Mouse (Mus musculus): ENCODE measurements around the gene Nup153. TPM values are rescaled to one million over a fixed set of nuclear protein-coding genes. Genes with fewer than 3 reads are reported as not detected.

The Nup153 gene
- polyA plus RNA-seq, 1 experiment from 2014 or later = 39.7 TPM

- WGBS = 84% methylated on average over 6 of the region's 6 CpGs
- H3K27me3 ChIP-seq (ENCODE audit: low read depth, poor library complexity, severe bottlenecking) = no peaks in the 10 kb centered on the region
- no peaks in the 10 kb centered on the region for H3K36me3 ChIP-seq
- no peaks in the 10 kb centered on the region for H3K4me1 ChIP-seq
- DNase-seq (ENCODE audit: low spot score) = no peak
- no peak overlapping the region for H3K4me3 ChIP-seq
- no peak overlapping the region for H3K27ac ChIP-seq
- no peaks in the 10 kb centered on the region for H3K9me3 ChIP-seq (replicated peaks)
Measured at GRCm38 (mm10) chr13:46645476-46645875, 82.3 kb downstream of the Nup153 start.

- DNase-seq (ENCODE audit: low spot score) = no peak
- H3K27me3 ChIP-seq (ENCODE audit: low read depth, poor library complexity, severe bottlenecking) = no peaks in the 10 kb centered on the region
- H3K27ac ChIP-seq = no peak overlapping the region
- H3K9me3 ChIP-seq (replicated peaks) = no peaks in the 10 kb centered on the region
- 89% methylated on average over 6 of the region's 6 CpGs for WGBS
- H3K4me1 ChIP-seq = no peaks in the 10 kb centered on the region
- no peak overlapping the region for H3K4me3 ChIP-seq
- no peaks in the 10 kb centered on the region for H3K36me3 ChIP-seq
Measured at GRCm38 (mm10) chr13:46644175-46644574, 83.6 kb downstream of the Nup153 start.

GRCm38 (mm10) chr13:46642318-46642717, 85.4 kb downstream of the Nup153 start:
- H3K4me3 ChIP-seq = no peak overlapping the region
- H3K36me3 ChIP-seq = no peaks in the 10 kb centered on the region
- no peaks in the 10 kb centered on the region for H3K4me1 ChIP-seq
- WGBS = 88% methylated on average over 4 of the region's 4 CpGs
- no peak for DNase-seq (ENCODE audit: low spot score)
- H3K27ac ChIP-seq = no peak overlapping the region
- no peaks in the 10 kb centered on the region for H3K27me3 ChIP-seq (ENCODE audit: low read depth, poor library complexity, severe bottlenecking)
- H3K9me3 ChIP-seq (replicated peaks) = no peaks in the 10 kb centered on the region

GRCm38 (mm10) chr13:46640608-46641468, 86.9 kb downstream of the Nup153 start:
- no peak for DNase-seq (ENCODE audit: low spot score)
- H3K27me3 ChIP-seq (ENCODE audit: low read depth, poor library complexity, severe bottlenecking) = no peaks in the 10 kb centered on the region
- no peaks in the 10 kb centered on the region for H3K4me1 ChIP-seq
- WGBS = 89% methylated on average over 10 of the region's 10 CpGs
- no peak overlapping the region for H3K27ac ChIP-seq
- no peak overlapping the region for H3K4me3 ChIP-seq
- no peaks in the 10 kb centered on the region for H3K36me3 ChIP-seq
- H3K9me3 ChIP-seq (replicated peaks) = no peaks in the 10 kb centered on the region

GRCm38 (mm10) chr13:46634133-46634488, 93.6 kb downstream of the Nup153 start:
- H3K27me3 ChIP-seq (ENCODE audit: low read depth, poor library complexity, severe bottlenecking) = no peaks in the 10 kb centered on the region
- H3K9me3 ChIP-seq (replicated peaks) = no peaks in the 10 kb centered on the region
- no peaks in the 10 kb centered on the region for H3K36me3 ChIP-seq
- H3K27ac ChIP-seq = 0 out of 2 replicates have a peak overlapping the region, but pooled peaks have one; percentile 9
- WGBS = 68% methylated on average over 6 of the region's 6 CpGs
- H3K4me1 ChIP-seq = peaks cover 15% of the 10 kb centered on the region
- DNase-seq (ENCODE audit: low spot score) = no peak
- peak overlapping the region; percentile 13; the same call in 1 of the 2 replicates for H3K4me3 ChIP-seq

GRCm38 (mm10) chr13:46633320-46634132, 94.2 kb downstream of the Nup153 start:
- H3K4me3 ChIP-seq = peak overlapping the region; percentile 13; the same call in 1 of the 2 replicates
- peak; percentile 55 for DNase-seq (ENCODE audit: low spot score)
- WGBS = 65% methylated on average over 18 of the region's 18 CpGs
- H3K9me3 ChIP-seq (replicated peaks) = no peaks in the 10 kb centered on the region
- H3K27ac ChIP-seq = 0 out of 2 replicates have a peak overlapping the region, but pooled peaks have one; percentile 9
- H3K36me3 ChIP-seq = no peaks in the 10 kb centered on the region
- peaks cover 15% of the 10 kb centered on the region for H3K4me1 ChIP-seq
- no peaks in the 10 kb centered on the region for H3K27me3 ChIP-seq (ENCODE audit: low read depth, poor library complexity, severe bottlenecking)

- WGBS = 81% methylated on average over 4 of the region's 4 CpGs
- Histone ChIP-seq H3K9me3 (replicated peaks) (no peaks in the 10 kb centered on the region), H3K27ac (no peak overlapping the region), H3K27me3 (ENCODE audit: low read depth, poor library complexity, severe bottlenecking) (no peaks in the 10 kb centered on the region), H3K4me1 (peaks cover 15% of the 10 kb centered on the region), H3K36me3 (no peaks in the 10 kb centered on the region), H3K4me3 (no peak overlapping the region)
- no peak for DNase-seq (ENCODE audit: low spot score)
Measured at GRCm38 (mm10) chr13:46632796-46633195, 94.9 kb downstream of the Nup153 start.

Other genes starting within 250 kb of the Nup153 start
- gene Cap2, start 226.1 kb downstream of the Nup153 start, polyA plus RNA-seq (2016; fragmentation: Nextera tagmentation; extraction: Ambion mirVana) = 4.2 and 6.7 TPM in 2 replicates
- 6.2 and 8.7 TPM in 2 replicates for gene Fam8a1, start 58.4 kb downstream of the Nup153 start, polyA plus RNA-seq (2016; fragmentation: Nextera tagmentation; extraction: Ambion mirVana)
- gene Kif13a, start 201.9 kb upstream of the Nup153 start, polyA plus RNA-seq (2016; fragmentation: Nextera tagmentation; extraction: Ambion mirVana) = 13.5 and 13.6 TPM in 2 replicates

Data from limb, embryonic 10.5 days (tissue).